Mouse (Mus musculus): ENCODE data around the gene Ivns1abp. TPM values are rescaled to one million over a fixed set of nuclear protein-coding genes. Genes with fewer than 3 reads are reported as not detected.
"Not testable (repeated sequence)": the region's sequence is repeated elsewhere in the genome, so short reads cannot be mapped to it uniquely, and the experiment has no call there.

Ivns1abp gene
- polyA plus RNA-seq, 1 experiment from 2014 or later = 201 TPM

DNA sequence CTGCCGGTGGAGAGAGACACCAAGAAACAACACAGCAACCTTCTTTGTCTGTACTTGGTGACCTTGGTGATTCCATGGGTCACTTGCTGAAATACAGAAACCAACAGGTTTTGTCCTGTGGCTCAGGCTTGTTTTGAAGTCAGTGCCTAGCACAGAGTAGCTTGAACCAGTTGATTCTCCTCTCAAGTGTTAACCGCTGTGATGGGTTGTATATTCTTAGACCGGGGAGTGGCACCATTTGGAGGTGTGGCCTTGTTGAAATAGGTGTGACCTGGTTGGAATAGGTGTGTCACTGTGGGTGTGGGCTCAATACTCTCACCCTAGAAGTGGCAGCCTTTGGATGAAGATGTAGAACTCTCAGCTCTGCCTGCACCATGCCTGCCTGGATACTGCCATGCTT, 39.3 kb upstream of the Ivns1abp start:
- H3K27me3 ChIP-seq (ENCODE audit: control insufficient read depth, insufficient read depth, low read length); H3K9me3 ChIP-seq (ENCODE audit: control insufficient read depth, low read depth, low read length); H3K4me1 ChIP-seq (ENCODE audit: control insufficient read depth, insufficient read depth, low read length); H3K27ac ChIP-seq (ENCODE audit: low read length); H3K4me3 ChIP-seq (ENCODE audit: low read depth, low read length); H3K36me3 ChIP-seq (ENCODE audit: control insufficient read depth, insufficient read depth, low read length); H3K4me2 ChIP-seq (replicated peaks; ENCODE audit: low read depth, low read length); H3K9ac ChIP-seq (replicated peaks; ENCODE audit: low read depth, low read length): not testable (repeated sequence)
- 84% methylated on average over 3 of the region's 3 CpGs for WGBS
- peak; percentile 37; the same call in 1 of the 2 replicates for ATAC-seq (ENCODE audit: insufficient number of reproducible peaks, insufficient read depth, low FRiP score, low read depth)

DNA sequence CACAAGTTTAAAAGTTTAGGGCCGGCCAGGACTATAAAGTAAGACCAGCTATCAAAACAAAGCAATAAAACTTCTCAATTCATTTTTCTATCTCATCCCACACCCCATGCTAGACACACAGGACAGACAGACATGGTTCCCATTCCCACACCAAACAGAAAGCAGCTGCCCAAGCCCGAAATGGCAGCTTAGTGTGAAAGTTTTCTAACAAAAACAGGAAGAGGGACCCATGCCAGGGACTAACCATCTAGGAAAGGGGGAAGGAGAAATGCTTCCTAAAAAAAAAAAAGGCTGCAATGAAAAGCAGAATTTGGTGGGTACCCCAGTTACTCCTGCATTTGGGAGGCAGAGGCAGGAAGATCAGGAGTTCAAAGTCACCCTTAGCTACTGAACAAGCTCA, 37.2 kb upstream of the Ivns1abp start:
- 77% methylated on average over 2 of the region's 2 CpGs for WGBS
- H3K9ac ChIP-seq (replicated peaks; ENCODE audit: low read depth, low read length) = no peak overlapping the region
- H3K4me1 ChIP-seq (ENCODE audit: control insufficient read depth, insufficient read depth, low read length) = no peaks in the 10 kb centered on the region
- H3K4me3 ChIP-seq (ENCODE audit: low read depth, low read length) = no peak overlapping the region
- H3K9me3 ChIP-seq (ENCODE audit: control insufficient read depth, low read depth, low read length) = no peaks in the 10 kb centered on the region
- no peak overlapping the region for H3K27ac ChIP-seq (ENCODE audit: low read length)
- ATAC-seq (ENCODE audit: insufficient number of reproducible peaks, insufficient read depth, low FRiP score, low read depth) = no peak
- H3K36me3 ChIP-seq (ENCODE audit: control insufficient read depth, insufficient read depth, low read length) = no peaks in the 10 kb centered on the region
- no peaks in the 10 kb centered on the region for H3K27me3 ChIP-seq (ENCODE audit: control insufficient read depth, insufficient read depth, low read length)
- no peak overlapping the region for H3K4me2 ChIP-seq (replicated peaks; ENCODE audit: low read depth, low read length)

DNA sequence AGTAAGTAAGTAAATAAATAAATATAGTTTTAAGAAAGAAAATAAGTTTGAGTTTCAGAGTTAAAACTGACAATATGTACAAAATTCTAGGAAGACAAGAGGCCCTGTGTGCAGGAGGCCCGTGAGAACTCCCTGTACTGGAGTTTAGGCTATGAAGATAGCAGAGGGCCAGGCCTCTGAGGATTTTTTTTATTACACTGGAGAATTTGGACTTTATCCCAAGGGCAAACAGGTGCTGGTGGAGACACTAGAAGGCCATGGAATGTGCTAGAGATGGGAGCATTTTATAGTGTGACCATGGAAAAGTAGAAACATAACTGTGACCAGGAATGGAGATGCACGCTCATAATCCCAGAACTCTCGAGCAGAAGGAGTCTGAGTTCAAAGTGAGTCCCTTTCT, 36.5 kb upstream of the Ivns1abp start:
- 82% methylated on average over 3 of the region's 3 CpGs for WGBS
- no peak overlapping the region for H3K4me3 ChIP-seq (ENCODE audit: low read depth, low read length)
- H3K27me3 ChIP-seq (ENCODE audit: control insufficient read depth, insufficient read depth, low read length) = no peaks in the 10 kb centered on the region
- H3K9me3 ChIP-seq (ENCODE audit: control insufficient read depth, low read depth, low read length) = no peaks in the 10 kb centered on the region
- no peaks in the 10 kb centered on the region for H3K4me1 ChIP-seq (ENCODE audit: control insufficient read depth, insufficient read depth, low read length)
- H3K27ac ChIP-seq (ENCODE audit: low read length) = no peak overlapping the region
- no peak for ATAC-seq (ENCODE audit: insufficient number of reproducible peaks, insufficient read depth, low FRiP score, low read depth)
- no peaks in the 10 kb centered on the region for H3K36me3 ChIP-seq (ENCODE audit: control insufficient read depth, insufficient read depth, low read length)
- no peak overlapping the region for H3K4me2 ChIP-seq (replicated peaks; ENCODE audit: low read depth, low read length)
- no peak overlapping the region for H3K9ac ChIP-seq (replicated peaks; ENCODE audit: low read depth, low read length)

DNA sequence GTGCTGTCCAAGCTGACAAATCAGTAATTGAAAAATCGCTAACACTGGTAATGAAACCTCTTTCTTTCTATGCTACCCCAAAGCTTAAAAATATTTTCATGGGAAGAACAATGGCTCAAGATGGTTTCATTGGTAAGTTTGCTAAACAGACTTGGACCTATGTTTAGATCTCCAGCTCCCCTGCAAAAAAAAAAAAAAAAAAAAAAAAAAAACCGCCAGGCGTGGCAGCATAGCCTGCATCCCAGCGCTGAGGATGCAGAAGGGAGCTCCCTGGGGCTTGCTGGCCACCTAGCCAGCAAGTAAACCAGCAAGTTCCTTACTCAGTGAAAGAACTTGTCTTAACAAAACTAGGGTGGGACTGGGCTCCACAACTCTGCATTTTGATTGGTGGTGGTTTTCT, 35.8 kb upstream of the Ivns1abp start:
- no peak for ATAC-seq (ENCODE audit: insufficient number of reproducible peaks, insufficient read depth, low FRiP score, low read depth)
- no peaks in the 10 kb centered on the region for H3K27me3 ChIP-seq (ENCODE audit: control insufficient read depth, insufficient read depth, low read length)
- WGBS = 68% methylated on average over 4 of the region's 4 CpGs
- H3K27ac ChIP-seq (ENCODE audit: low read length) = no peak overlapping the region
- no peak overlapping the region for H3K4me3 ChIP-seq (ENCODE audit: low read depth, low read length)
- no peak overlapping the region for H3K4me2 ChIP-seq (replicated peaks; ENCODE audit: low read depth, low read length)
- H3K9ac ChIP-seq (replicated peaks; ENCODE audit: low read depth, low read length) = no peak overlapping the region
- no peaks in the 10 kb centered on the region for H3K4me1 ChIP-seq (ENCODE audit: control insufficient read depth, insufficient read depth, low read length)
- H3K9me3 ChIP-seq (ENCODE audit: control insufficient read depth, low read depth, low read length) = no peaks in the 10 kb centered on the region
- H3K36me3 ChIP-seq (ENCODE audit: control insufficient read depth, insufficient read depth, low read length) = no peaks in the 10 kb centered on the region

DNA sequence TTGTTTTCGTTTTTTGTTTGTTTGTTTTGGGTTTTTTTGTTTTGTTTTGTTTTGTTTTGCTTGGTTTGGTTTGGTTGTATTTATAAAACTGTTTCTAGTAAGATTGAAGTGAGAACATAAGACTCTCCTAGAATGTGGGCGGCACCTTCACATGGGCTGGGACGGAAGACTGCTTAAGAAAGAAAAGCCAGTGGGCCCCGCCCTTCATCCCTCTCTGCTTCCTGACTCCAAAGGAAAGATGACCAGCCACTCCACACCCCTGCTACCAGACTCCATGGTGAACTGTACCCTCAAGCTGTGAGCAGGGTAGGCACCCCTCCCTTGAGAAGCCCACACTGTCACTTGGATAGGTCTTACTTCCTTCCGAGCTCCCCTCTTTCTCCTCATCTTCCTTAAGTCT, 33.8 kb upstream of the Ivns1abp start:
- no peaks in the 10 kb centered on the region for H3K9me3 ChIP-seq (ENCODE audit: control insufficient read depth, low read depth, low read length)
- no peaks in the 10 kb centered on the region for H3K4me1 ChIP-seq (ENCODE audit: control insufficient read depth, insufficient read depth, low read length)
- no peaks in the 10 kb centered on the region for H3K27me3 ChIP-seq (ENCODE audit: control insufficient read depth, insufficient read depth, low read length)
- H3K4me2 ChIP-seq (replicated peaks; ENCODE audit: low read depth, low read length) = no peak overlapping the region
- no peak for ATAC-seq (ENCODE audit: insufficient number of reproducible peaks, insufficient read depth, low FRiP score, low read depth)
- H3K4me3 ChIP-seq (ENCODE audit: low read depth, low read length) = no peak overlapping the region
- 78% methylated on average over 5 of the region's 5 CpGs for WGBS
- no peaks in the 10 kb centered on the region for H3K36me3 ChIP-seq (ENCODE audit: control insufficient read depth, insufficient read depth, low read length)
- H3K9ac ChIP-seq (replicated peaks; ENCODE audit: low read depth, low read length) = no peak overlapping the region
- H3K27ac ChIP-seq (ENCODE audit: low read length) = no peak overlapping the region

DNA sequence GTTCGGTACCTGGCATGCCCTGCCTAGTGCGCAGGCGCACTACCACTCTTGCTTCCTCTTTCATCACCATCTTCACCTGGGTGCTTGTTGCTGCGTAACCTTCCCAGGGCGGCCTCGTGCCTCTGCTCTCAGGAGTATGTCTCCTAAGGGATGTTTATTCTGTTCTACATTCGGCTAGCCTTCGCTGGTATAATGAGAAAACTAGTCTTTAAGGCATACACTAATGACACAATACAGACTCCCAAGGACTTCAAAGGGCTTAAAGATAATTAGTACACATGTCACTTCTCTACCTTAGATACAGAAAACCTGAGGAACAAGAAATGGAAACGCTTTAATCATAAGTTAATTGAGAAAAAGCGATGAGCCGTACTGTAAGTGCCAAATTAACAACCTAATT, 32.9 kb upstream of the Ivns1abp start:
- H3K9me3 ChIP-seq (ENCODE audit: control insufficient read depth, low read depth, low read length) = no peaks in the 10 kb centered on the region
- H3K36me3 ChIP-seq (ENCODE audit: control insufficient read depth, insufficient read depth, low read length) = no peaks in the 10 kb centered on the region
- H3K27me3 ChIP-seq (ENCODE audit: control insufficient read depth, insufficient read depth, low read length) = no peaks in the 10 kb centered on the region
- 88% methylated on average over 11 of the region's 11 CpGs for WGBS
- no peak overlapping the region for H3K27ac ChIP-seq (ENCODE audit: low read length)
- ATAC-seq (ENCODE audit: insufficient number of reproducible peaks, insufficient read depth, low FRiP score, low read depth) = no peak
- no peak overlapping the region for H3K9ac ChIP-seq (replicated peaks; ENCODE audit: low read depth, low read length)
- no peak overlapping the region for H3K4me3 ChIP-seq (ENCODE audit: low read depth, low read length)
- H3K4me1 ChIP-seq (ENCODE audit: control insufficient read depth, insufficient read depth, low read length) = no peaks in the 10 kb centered on the region
- H3K4me2 ChIP-seq (replicated peaks; ENCODE audit: low read depth, low read length) = no peak overlapping the region

DNA sequence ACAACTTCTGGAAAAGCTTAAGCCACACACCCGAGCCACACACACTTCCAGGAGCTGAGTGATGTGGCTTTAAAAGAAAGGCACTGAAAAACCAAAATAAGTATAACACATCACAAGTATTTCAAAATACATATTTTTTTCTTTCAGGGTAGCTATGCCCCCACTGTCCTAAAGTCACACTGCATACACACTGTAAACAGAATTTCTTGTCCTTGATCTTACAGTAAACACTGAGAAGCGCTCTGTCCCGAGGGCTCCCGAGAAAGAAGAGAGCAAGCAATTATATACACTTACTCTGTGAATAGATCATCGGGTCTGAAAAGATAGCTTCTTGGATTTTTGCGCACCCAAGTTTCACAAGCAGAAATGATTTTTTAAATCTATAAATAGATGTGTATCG, 25.0 kb upstream of the Ivns1abp start:
- Histone ChIP-seq H3K9ac (replicated peaks; ENCODE audit: low read depth, low read length) (no peak overlapping the region), H3K4me1 (ENCODE audit: control insufficient read depth, insufficient read depth, low read length) (no peaks in the 10 kb centered on the region), H3K4me3 (ENCODE audit: low read depth, low read length) (no peak overlapping the region), H3K27me3 (ENCODE audit: control insufficient read depth, insufficient read depth, low read length) (no peaks in the 10 kb centered on the region), H3K36me3 (ENCODE audit: control insufficient read depth, insufficient read depth, low read length) (no peaks in the 10 kb centered on the region), H3K4me2 (replicated peaks; ENCODE audit: low read depth, low read length) (no peak overlapping the region), H3K9me3 (ENCODE audit: control insufficient read depth, low read depth, low read length) (no peaks in the 10 kb centered on the region), H3K27ac (ENCODE audit: low read length) (no peak overlapping the region)
- 61% methylated on average over 7 of the region's 7 CpGs for WGBS
- ATAC-seq (ENCODE audit: insufficient number of reproducible peaks, insufficient read depth, low FRiP score, low read depth) = no peak

DNA sequence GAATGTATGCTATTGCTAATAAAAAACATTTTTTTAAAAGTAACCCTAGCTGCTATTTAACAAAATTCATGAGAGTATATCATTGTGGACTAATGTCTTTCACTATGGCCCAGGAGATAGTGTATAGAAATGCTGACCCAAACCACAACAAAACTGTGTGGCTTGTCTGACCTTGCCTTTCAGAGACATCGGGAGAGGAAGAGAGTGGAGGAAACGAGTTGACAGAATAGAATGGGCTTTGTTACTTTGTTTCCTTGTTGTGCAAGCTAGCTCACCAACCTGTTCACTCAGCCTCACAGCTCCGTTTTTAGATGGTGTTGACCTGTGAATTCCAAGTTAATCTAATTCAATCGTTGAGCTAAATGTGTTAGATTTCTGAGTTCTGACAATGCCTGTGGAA, 23.9 kb upstream of the Ivns1abp start:
- Histone ChIP-seq H3K9ac (replicated peaks; ENCODE audit: low read depth, low read length) (no peak overlapping the region), H3K36me3 (ENCODE audit: control insufficient read depth, insufficient read depth, low read length) (no peaks in the 10 kb centered on the region), H3K4me1 (ENCODE audit: control insufficient read depth, insufficient read depth, low read length) (no peaks in the 10 kb centered on the region), H3K4me3 (ENCODE audit: low read depth, low read length) (no peak overlapping the region), H3K4me2 (replicated peaks; ENCODE audit: low read depth, low read length) (no peak overlapping the region), H3K27me3 (ENCODE audit: control insufficient read depth, insufficient read depth, low read length) (no peaks in the 10 kb centered on the region), H3K27ac (ENCODE audit: low read length) (no peak overlapping the region), H3K9me3 (ENCODE audit: control insufficient read depth, low read depth, low read length) (no peaks in the 10 kb centered on the region)
- 71% methylated on average over 4 of the region's 4 CpGs for WGBS
- no peak for ATAC-seq (ENCODE audit: insufficient number of reproducible peaks, insufficient read depth, low FRiP score, low read depth)

DNA sequence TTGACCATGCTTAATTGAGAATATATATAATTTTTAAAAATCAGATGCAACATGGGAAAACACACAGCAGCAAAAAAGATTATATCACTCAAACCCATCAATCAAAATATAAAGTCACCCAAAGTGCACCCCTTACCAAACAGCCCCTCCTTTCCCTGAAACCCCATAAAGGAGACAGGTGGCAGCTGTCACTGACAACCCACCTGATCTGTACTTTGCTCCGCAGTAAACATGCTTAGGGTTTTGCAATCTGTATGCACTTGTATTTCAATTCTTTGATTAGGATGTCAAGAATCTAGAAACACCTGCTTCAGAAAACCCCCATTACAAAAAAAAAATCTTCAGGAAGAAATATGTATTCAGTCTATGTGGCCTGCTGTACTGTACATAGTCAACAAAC, 18.9 kb upstream of the Ivns1abp start:
- 44% methylated on average over 1 of the region's 1 CpGs for WGBS
- H3K36me3 ChIP-seq (ENCODE audit: control insufficient read depth, insufficient read depth, low read length) = no peaks in the 10 kb centered on the region
- no peak for ATAC-seq (ENCODE audit: insufficient number of reproducible peaks, insufficient read depth, low FRiP score, low read depth)
- no peaks in the 10 kb centered on the region for H3K9me3 ChIP-seq (ENCODE audit: control insufficient read depth, low read depth, low read length)
- no peaks in the 10 kb centered on the region for H3K4me1 ChIP-seq (ENCODE audit: control insufficient read depth, insufficient read depth, low read length)
- H3K27ac ChIP-seq (ENCODE audit: low read length) = no peak overlapping the region
- no peak overlapping the region for H3K4me2 ChIP-seq (replicated peaks; ENCODE audit: low read depth, low read length)
- no peaks in the 10 kb centered on the region for H3K27me3 ChIP-seq (ENCODE audit: control insufficient read depth, insufficient read depth, low read length)
- no peak overlapping the region for H3K4me3 ChIP-seq (ENCODE audit: low read depth, low read length)
- no peak overlapping the region for H3K9ac ChIP-seq (replicated peaks; ENCODE audit: low read depth, low read length)
